Mouse (Mus musculus) stomach, embryonic 16.5 days (tissue): Measurements from ENCODE around the gene Fam189b. TPM values are rescaled to one million over a fixed set of nuclear protein-coding genes. Genes with fewer than 3 reads are reported as not detected.
"Not testable (repeated sequence)": the region's sequence is repeated elsewhere in the genome, so short reads cannot be mapped to it uniquely, and the experiment has no call there.

Experiments
- ATAC-seq: fragments of 200-750 bp; cut with Nextera tagmentation; 2 replicates; pipeline ENCODE4 v1.8.0; 2017; ENCODE audit warnings: moderate number of reproducible peaks, moderate TSS enrichment; ENCODE audit not compliant: insufficient read depth, low FRiP score
- H3K27ac ChIP-seq: fragments of 300-500 bp; sonication (generic); 2 replicates; pipeline ENCODE4 v1.5.1; 2014; ENCODE audit warnings: low read length
- H3K27me3 ChIP-seq: fragments of 300-500 bp; sonication (generic); 2 replicates; pipeline ENCODE4 v1.6.1; 2014; ENCODE audit warnings: low read length, control low read depth, mixed read lengths; ENCODE audit not compliant: control insufficient read depth, insufficient read depth
- H3K36me3 ChIP-seq: fragments of 300-500 bp; sonication (generic); 2 replicates; pipeline ENCODE4 v1.6.1; 2014; ENCODE audit warnings: low read length; ENCODE audit not compliant: control insufficient read depth, insufficient read depth
- H3K4me1 ChIP-seq: fragments of 300-500 bp; sonication (generic); 2 replicates; pipeline ENCODE4 v1.6.1; 2014; ENCODE audit warnings: low read length, control low read depth, mixed read lengths; ENCODE audit not compliant: control insufficient read depth, insufficient read depth
- H3K4me2 ChIP-seq: fragments of 300-500 bp; sonication (generic); 2 replicates; pipeline ENCODE4 v1.6.1; 2014; ENCODE audit warnings: low read depth, low read length, mixed read lengths
- H3K4me3 ChIP-seq: fragments of 300-500 bp; sonication (generic); replicated peaks from 2 replicates; pipeline ENCODE4 v1.5.1; 2014; ENCODE audit warnings: mild to moderate bottlenecking, low read length
- H3K9ac ChIP-seq: fragments of 300-500 bp; sonication (generic); 2 replicates; pipeline ENCODE4 v1.6.1; 2014; ENCODE audit warnings: low read length
- H3K9me3 ChIP-seq: fragments of 300-500 bp; sonication (generic); replicated peaks from 2 replicates; pipeline ENCODE4 v1.6.1; 2016; ENCODE audit warnings: low read length, control low read depth; ENCODE audit not compliant: control insufficient read depth
- whole genome bisulfite sequencing: fragments of 180-500 bp; shearing (Covaris S2); extraction: QIAGEN DNeasy Blood & Tissue Kit; methylation state at CpG from one replicate; pipeline ENCODE4 v1.1.7; 2014; 5-methylcytosine and 5-hydroxymethylcytosine counted together
- polyA plus RNA-seq: library from polyadenylated mRNA; unstranded; fragments of >200 nt; fragmentation: Nextera tagmentation; extraction: Ambion mirVana; gene quantifications from 2 replicates; pipeline ENCODE4 v1.2.1, GENCODE M21; 2015

The Fam189b gene
- polyA plus RNA-seq, 1 experiment from 2014 or later, result 22.0 TPM

- no peaks in the 10 kb centered on the region for H3K27me3 ChIP-seq
- no peak overlapping the region for H3K4me2 ChIP-seq
- H3K9ac ChIP-seq, result no peak overlapping the region
- H3K36me3 ChIP-seq, result peaks cover 10% of the 10 kb centered on the region
- WGBS, result 85% methylated on average over 13 of the region's 13 CpGs
- H3K9me3 ChIP-seq, result no peaks in the 10 kb centered on the region
- H3K27ac ChIP-seq, result peak overlapping the region; percentile 74
- H3K4me1 ChIP-seq, result peaks cover 10% of the 10 kb centered on the region
- ATAC-seq, result 0 out of 2 replicates have a peak, but pooled peaks have one; percentile 35
- no peak overlapping the region for H3K4me3 ChIP-seq
These were observed 25.2 kb downstream of the Fam189b start for GRCm38 (mm10) chr3:89208075-89208657.

- Histone ChIP-seq H3K27ac (peak overlapping the region; percentile 60; the same call in 1 of the 2 replicates), H3K27me3 (no peaks in the 10 kb centered on the region), H3K9ac (no peak overlapping the region), H3K4me3 (no peak overlapping the region), H3K4me1 (peaks cover 7% of the 10 kb centered on the region; the same call in 1 of the 2 replicates), H3K4me2 (no peak overlapping the region), H3K9me3 (no peaks in the 10 kb centered on the region), H3K36me3 (peaks cover 10% of the 10 kb centered on the region)
- ATAC-seq, result no peak
- WGBS, result 81% methylated on average over 6 of the region's 6 CpGs
These were observed 25.8 kb downstream of the Fam189b start for GRCm38 (mm10) chr3:89208736-89209135.

- Histone ChIP-seq H3K4me3 (no peak overlapping the region), H3K27ac (no peak overlapping the region), H3K9ac (no peak overlapping the region), H3K4me2 (no peak overlapping the region), H3K27me3 (no peaks in the 10 kb centered on the region), H3K4me1 (peaks cover 8% of the 10 kb centered on the region; the same call in 1 of the 2 replicates), H3K9me3 (no peaks in the 10 kb centered on the region), H3K36me3 (peaks cover 10% of the 10 kb centered on the region)
- no peak for ATAC-seq
- 87% methylated on average over 7 of the region's 7 CpGs for WGBS
These were observed 26.8 kb downstream of the Fam189b start for GRCm38 (mm10) chr3:89209731-89210130.

GRCm38 (mm10) chr3:89210162-89210561 is 27.2 kb downstream of the Fam189b start:
- H3K36me3 ChIP-seq, result peaks cover 10% of the 10 kb centered on the region
- WGBS, result 73% methylated on average over 13 of the region's 13 CpGs
- H3K4me2 ChIP-seq, result no peak overlapping the region
- H3K27me3 ChIP-seq, result no peaks in the 10 kb centered on the region
- no peak overlapping the region for H3K27ac ChIP-seq
- H3K4me1 ChIP-seq, result peaks cover 12% of the 10 kb centered on the region
- H3K4me3 ChIP-seq, result no peak overlapping the region
- no peak for ATAC-seq
- no peak overlapping the region for H3K9ac ChIP-seq
- no peaks in the 10 kb centered on the region for H3K9me3 ChIP-seq

GRCm38 (mm10) chr3:89210731-89211130 is 27.8 kb downstream of the Fam189b start:
- ATAC-seq, result no peak
- WGBS, result 85% methylated on average over 7 of the region's 7 CpGs
- Histone ChIP-seq H3K9ac (no peak overlapping the region), H3K36me3 (peaks cover 9% of the 10 kb centered on the region), H3K27ac (no peak overlapping the region), H3K4me2 (no peak overlapping the region), H3K9me3 (no peaks in the 10 kb centered on the region), H3K27me3 (no peaks in the 10 kb centered on the region), H3K4me1 (peaks cover 17% of the 10 kb centered on the region), H3K4me3 (no peak overlapping the region)

GRCm38 (mm10) chr3:89213803-89214530 is 31.0 kb downstream of the Fam189b start:
- under 1% methylated on average over 69 of the region's 69 CpGs for WGBS
- H3K27me3 ChIP-seq, result no peaks in the 10 kb centered on the region
- H3K4me3 ChIP-seq, result peak overlapping the region; percentile 77
- no peaks in the 10 kb centered on the region for H3K9me3 ChIP-seq
- peak overlapping the region; percentile 86 for H3K4me2 ChIP-seq
- H3K9ac ChIP-seq, result peak overlapping the region; percentile 85
- peak; percentile 93 for ATAC-seq
- peak overlapping the region; percentile 95 for H3K27ac ChIP-seq
- no peaks in the 10 kb centered on the region; the same call in 1 of the 2 replicates for H3K36me3 ChIP-seq
- H3K4me1 ChIP-seq, result peaks cover 19% of the 10 kb centered on the region

GRCm38 (mm10) chr3:89214681-89215411 is 31.9 kb downstream of the Fam189b start, which contains the start of gene Thbs3:
Gene Thbs3 (plus strand): TSS chr3:89215180.
- Histone ChIP-seq H3K4me2 (peak within 1 kb of the TSS; percentile 86), H3K27me3 (no peaks in the 10 kb centered on the region), H3K9me3 (no peaks in the 10 kb centered on the region), H3K4me1 (peaks cover 19% of the 10 kb centered on the region), H3K36me3 (no peaks in the 10 kb centered on the region; the same call in 1 of the 2 replicates), H3K9ac (peak within 1 kb of the TSS; percentile 85), H3K27ac (peak within 1 kb of the TSS; percentile 95), H3K4me3 (peak within 1 kb of the TSS; percentile 77)
- under 1% methylated on average over 19 of the region's 19 CpGs for WGBS
- no peak for ATAC-seq

GRCm38 (mm10) chr3:89215853-89216252 is 32.9 kb downstream of the Fam189b start:
- peak; percentile 16; the same call in 1 of the 2 replicates for ATAC-seq
- H3K27ac ChIP-seq, result peak overlapping the region; percentile 95

GRCm38 (mm10) chr3:89216407-89216806 is 33.5 kb downstream of the Fam189b start:
- H3K36me3 ChIP-seq, H3K4me2 ChIP-seq, H3K27me3 ChIP-seq, H3K9me3 ChIP-seq, H3K4me3 ChIP-seq, ATAC-seq, H3K9ac ChIP-seq, H3K27ac ChIP-seq: not testable (repeated sequence)
- peaks cover 19% of the 10 kb centered on the region for H3K4me1 ChIP-seq
- 71% methylated on average over 7 of the region's 7 CpGs for WGBS

More at GRCm38 (mm10) chr3:89215853-89216252, 32.9 kb downstream of the Fam189b start:
- H3K4me2 ChIP-seq, result peak overlapping the region; percentile 86
- H3K36me3 ChIP-seq, result no peaks in the 10 kb centered on the region
- no peaks in the 10 kb centered on the region for H3K9me3 ChIP-seq
- peak overlapping the region; percentile 77 for H3K4me3 ChIP-seq
- H3K27me3 ChIP-seq, result no peaks in the 10 kb centered on the region
- WGBS, result 2% methylated on average over 6 of the region's 6 CpGs
- H3K9ac ChIP-seq, result peak overlapping the region; percentile 85
- peaks cover 19% of the 10 kb centered on the region for H3K4me1 ChIP-seq
